Mouse (Mus musculus): ENCODE measurements at regions not wholly inside any gene's neighbourhood (a gene's known extent, or its start where the extent isn't known, plus 50 kb on each side); places are given as distances from the start of the nearest gene placed in this dataset.

- 0 out of 2 replicates have a peak, but pooled peaks have one; percentile 22 for ATAC-seq (ENCODE audit: insufficient number of reproducible peaks, low FRiP score)
- no peak overlapping the region for H3K4me2 ChIP-seq
- 41% methylated on average over 5 of the region's 5 CpGs for WGBS
- H3K9ac ChIP-seq = no peak overlapping the region
- no peaks in the 10 kb centered on the region; the same call in 1 of the 2 replicates for H3K9me3 ChIP-seq (replicated peaks)
- H3K4me3 ChIP-seq = no peak overlapping the region
- no peaks in the 10 kb centered on the region for H3K27me3 ChIP-seq (replicated peaks)
- H3K36me3 ChIP-seq = no peaks in the 10 kb centered on the region
- peaks cover 43% of the 10 kb centered on the region for H3K4me1 ChIP-seq (replicated peaks)
- peak overlapping the region; percentile 88 for H3K27ac ChIP-seq (ENCODE audit: poor library complexity, severe bottlenecking)
These were observed 173.5 kb downstream of the 1500009L16Rik start for GRCm38 (mm10) chr10:83896160-83896559.

- H3K9me3 ChIP-seq (replicated peaks) = no peaks in the 10 kb centered on the region; the same call in 1 of the 2 replicates
- no peak overlapping the region for H3K4me2 ChIP-seq
- H3K27me3 ChIP-seq (replicated peaks) = no peaks in the 10 kb centered on the region
- 74% methylated on average over 6 of the region's 6 CpGs for WGBS
- no peak for ATAC-seq (ENCODE audit: insufficient number of reproducible peaks, low FRiP score)
- 0 out of 2 replicates have a peak overlapping the region, but pooled peaks have one; percentile 38 for H3K27ac ChIP-seq (ENCODE audit: poor library complexity, severe bottlenecking)
- no peak overlapping the region for H3K9ac ChIP-seq
- H3K36me3 ChIP-seq = no peaks in the 10 kb centered on the region
- H3K4me3 ChIP-seq = no peak overlapping the region
- peaks cover 43% of the 10 kb centered on the region for H3K4me1 ChIP-seq (replicated peaks)
These were observed 174.9 kb downstream of the 1500009L16Rik start for GRCm38 (mm10) chr10:83897558-83897957.

GRCm38 (mm10) chr10:83906751-83907150, 184.1 kb downstream of the 1500009L16Rik start:
- Histone ChIP-seq H3K4me3 (no peak overlapping the region), H3K27me3 (replicated peaks) (no peaks in the 10 kb centered on the region), H3K9me3 (replicated peaks) (no peaks in the 10 kb centered on the region), H3K4me1 (replicated peaks) (no peaks in the 10 kb centered on the region), H3K27ac (ENCODE audit: poor library complexity, severe bottlenecking) (no peak overlapping the region), H3K36me3 (no peaks in the 10 kb centered on the region), H3K4me2 (no peak overlapping the region), H3K9ac (no peak overlapping the region)
- no peak for ATAC-seq (ENCODE audit: insufficient number of reproducible peaks, low FRiP score)
- 68% methylated on average over 8 of the region's 8 CpGs for WGBS

GRCm38 (mm10) chr10:83910649-83911370, 188.1 kb downstream of the 1500009L16Rik start:
- 83% methylated on average over 10 of the region's 10 CpGs for WGBS
- H3K27ac ChIP-seq (ENCODE audit: poor library complexity, severe bottlenecking) = no peak overlapping the region
- no peak overlapping the region for H3K9ac ChIP-seq
- H3K36me3 ChIP-seq = no peaks in the 10 kb centered on the region
- no peak for ATAC-seq (ENCODE audit: insufficient number of reproducible peaks, low FRiP score)
- no peaks in the 10 kb centered on the region; the same call in 1 of the 2 replicates for H3K4me1 ChIP-seq (replicated peaks)
- H3K4me3 ChIP-seq = no peak overlapping the region
- no peaks in the 10 kb centered on the region for H3K9me3 ChIP-seq (replicated peaks)
- no peaks in the 10 kb centered on the region for H3K27me3 ChIP-seq (replicated peaks)
- H3K4me2 ChIP-seq = no peak overlapping the region

GRCm38 (mm10) chr10:83914401-83915132, 191.9 kb downstream of the 1500009L16Rik start:
- no peak for ATAC-seq (ENCODE audit: insufficient number of reproducible peaks, low FRiP score)
- 0 out of 2 replicates have a peak, but pooled peaks cover 2% of the 10 kb centered on the region for H3K9me3 ChIP-seq (replicated peaks)
- no peak overlapping the region for H3K4me2 ChIP-seq
- no peaks in the 10 kb centered on the region for H3K27me3 ChIP-seq (replicated peaks)
- H3K36me3 ChIP-seq = no peaks in the 10 kb centered on the region
- H3K4me1 ChIP-seq (replicated peaks) = no peaks in the 10 kb centered on the region; the same call in 1 of the 2 replicates
- no peak overlapping the region for H3K9ac ChIP-seq
- H3K27ac ChIP-seq (ENCODE audit: poor library complexity, severe bottlenecking) = no peak overlapping the region
- H3K4me3 ChIP-seq = no peak overlapping the region
- 61% methylated on average over 12 of the region's 12 CpGs for WGBS

- H3K4me2 ChIP-seq = no peak overlapping the region
These were observed 192.6 kb downstream of the 1500009L16Rik start for GRCm38 (mm10) chr10:83915133-83915730.

GRCm38 (mm10) chr10:83926990-83927389, 204.3 kb downstream of the 1500009L16Rik start:
- Histone ChIP-seq H3K9ac (no peak overlapping the region), H3K27me3 (replicated peaks) (no peaks in the 10 kb centered on the region), H3K36me3 (no peaks in the 10 kb centered on the region), H3K9me3 (replicated peaks) (no peaks in the 10 kb centered on the region), H3K4me3 (no peak overlapping the region), H3K4me1 (replicated peaks) (peaks cover 5% of the 10 kb centered on the region; the same call in 1 of the 2 replicates), H3K27ac (ENCODE audit: poor library complexity, severe bottlenecking) (no peak overlapping the region), H3K4me2 (no peak overlapping the region)
- ATAC-seq (ENCODE audit: insufficient number of reproducible peaks, low FRiP score) = no peak
- WGBS = 65% methylated on average over 4 of the region's 4 CpGs

More at GRCm38 (mm10) chr10:83915133-83915730, 192.6 kb downstream of the 1500009L16Rik start:
- Histone ChIP-seq H3K27ac (ENCODE audit: poor library complexity, severe bottlenecking) (no peak overlapping the region), H3K4me1 (replicated peaks) (no peaks in the 10 kb centered on the region; the same call in 1 of the 2 replicates), H3K9ac (no peak overlapping the region), H3K9me3 (replicated peaks) (0 out of 2 replicates have a peak, but pooled peaks cover 5% of the 10 kb centered on the region), H3K27me3 (replicated peaks) (no peaks in the 10 kb centered on the region), H3K36me3 (no peaks in the 10 kb centered on the region), H3K4me3 (no peak overlapping the region)
- whole genome bisulfite sequencing = 66% methylated on average over 9 of the region's 9 CpGs
- ATAC-seq (ENCODE audit: insufficient number of reproducible peaks, low FRiP score) = no peak

- Histone ChIP-seq H3K4me3 (no peak overlapping the region), H3K36me3 (no peaks in the 10 kb centered on the region), H3K4me2 (no peak overlapping the region), H3K9ac (no peak overlapping the region), H3K9me3 (replicated peaks) (no peaks in the 10 kb centered on the region), H3K27ac (ENCODE audit: poor library complexity, severe bottlenecking) (no peak overlapping the region), H3K4me1 (replicated peaks) (peaks cover 5% of the 10 kb centered on the region; the same call in 1 of the 2 replicates), H3K27me3 (replicated peaks) (no peaks in the 10 kb centered on the region)
- ATAC-seq (ENCODE audit: insufficient number of reproducible peaks, low FRiP score) = no peak
- WGBS = 74% methylated on average over 2 of the region's 2 CpGs
These were observed 204.9 kb downstream of the 1500009L16Rik start for GRCm38 (mm10) chr10:83927554-83927953.

- no peak for ATAC-seq (ENCODE audit: insufficient number of reproducible peaks, low FRiP score)
- no peaks in the 10 kb centered on the region for H3K27me3 ChIP-seq (replicated peaks)
- peaks cover 8% of the 10 kb centered on the region; the same call in 1 of the 2 replicates for H3K4me1 ChIP-seq (replicated peaks)
- no peak overlapping the region for H3K4me3 ChIP-seq
- no peak overlapping the region for H3K27ac ChIP-seq (ENCODE audit: poor library complexity, severe bottlenecking)
- H3K36me3 ChIP-seq = no peaks in the 10 kb centered on the region
- H3K9me3 ChIP-seq (replicated peaks) = no peaks in the 10 kb centered on the region
- no peak overlapping the region for H3K4me2 ChIP-seq
- 68% methylated on average over 3 of the region's 3 CpGs for WGBS
- no peak overlapping the region for H3K9ac ChIP-seq
These were observed 209.1 kb downstream of the 1500009L16Rik start for GRCm38 (mm10) chr10:83931758-83932157.

- no peaks in the 10 kb centered on the region for H3K27me3 ChIP-seq (replicated peaks)
- no peak overlapping the region for H3K27ac ChIP-seq (ENCODE audit: poor library complexity, severe bottlenecking)
- no peak for ATAC-seq (ENCODE audit: insufficient number of reproducible peaks, low FRiP score)
- no peak overlapping the region for H3K4me3 ChIP-seq
- no peak overlapping the region for H3K9ac ChIP-seq
- H3K36me3 ChIP-seq = no peaks in the 10 kb centered on the region
- H3K4me1 ChIP-seq (replicated peaks) = peaks cover 9% of the 10 kb centered on the region
- no peaks in the 10 kb centered on the region for H3K9me3 ChIP-seq (replicated peaks)
- 71% methylated on average over 7 of the region's 7 CpGs for WGBS
- no peak overlapping the region for H3K4me2 ChIP-seq
These were observed 210.5 kb downstream of the 1500009L16Rik start for GRCm38 (mm10) chr10:83933201-83933600.

GRCm38 (mm10) chr10:83934498-83934897, 211.8 kb downstream of the 1500009L16Rik start:
- H3K9me3 ChIP-seq (replicated peaks) = no peaks in the 10 kb centered on the region
- no peak for ATAC-seq (ENCODE audit: insufficient number of reproducible peaks, low FRiP score)
- 62% methylated on average over 3 of the region's 3 CpGs for whole genome bisulfite sequencing

More at GRCm38 (mm10) chr10:83934498-83934897, 211.8 kb downstream of the 1500009L16Rik start:
- Histone ChIP-seq H3K4me1 (replicated peaks) (peaks cover 9% of the 10 kb centered on the region), H3K9ac (no peak overlapping the region), H3K36me3 (no peaks in the 10 kb centered on the region), H3K27ac (ENCODE audit: poor library complexity, severe bottlenecking) (no peak overlapping the region), H3K4me2 (no peak overlapping the region), H3K27me3 (replicated peaks) (no peaks in the 10 kb centered on the region), H3K4me3 (no peak overlapping the region)

All from heart, embryonic 12.5 days (tissue).